Mouse (Mus musculus) intestine, embryonic 14.5 days (tissue): ENCODE data around the gene Ost4. TPM values are rescaled to one million over a fixed set of nuclear protein-coding genes. Genes with fewer than 3 reads are reported as not detected.

ENCODE experiments used
- ATAC-seq: fragments of 200-750 bp; cut with Nextera tagmentation; replicated peaks from 2 replicates; pipeline ENCODE4 v1.8.0; 2017; ENCODE audit warnings: low read depth, moderate number of reproducible peaks, moderate TSS enrichment, moderate library complexity; ENCODE audit not compliant: low FRiP score, low TSS enrichment
- DNase-seq: peaks from one replicate; pipeline ENCODE4 v3.0.0-alpha.2; 2018; ENCODE audit warnings: low spot score
- H3K27ac ChIP-seq: fragments of 300-500 bp; sonication (generic); 2 replicates; pipeline ENCODE4 v1.5.1; 2014; ENCODE audit warnings: low read depth, mild to moderate bottlenecking, control low read depth
- H3K27me3 ChIP-seq: fragments of 300-500 bp; sonication (generic); replicated peaks from 2 replicates; pipeline ENCODE4 v1.6.1; 2014; ENCODE audit warnings: low read length, control low read depth; ENCODE audit not compliant: control insufficient read depth, insufficient read depth
- H3K36me3 ChIP-seq: fragments of 300-500 bp; sonication (generic); 2 replicates; pipeline ENCODE4 v1.6.1; 2014; ENCODE audit warnings: low read length, control low read depth; ENCODE audit not compliant: control insufficient read depth, insufficient read depth
- H3K4me1 ChIP-seq: fragments of 300-500 bp; sonication (generic); replicated peaks from 2 replicates; pipeline ENCODE4 v1.6.1; 2014; ENCODE audit warnings: low read length, control low read depth, mixed read lengths; ENCODE audit not compliant: control insufficient read depth, insufficient read depth
- H3K4me2 ChIP-seq: fragments of 300-500 bp; sonication (generic); 2 replicates; pipeline ENCODE4 v1.6.1; 2014; ENCODE audit warnings: low read length
- H3K4me3 ChIP-seq: fragments of 300-500 bp; sonication (generic); 2 replicates; pipeline ENCODE4 v1.5.1; 2014; ENCODE audit warnings: low read depth, low read length, control low read depth, mixed read lengths
- H3K9ac ChIP-seq: fragments of 300-500 bp; sonication (generic); 2 replicates; pipeline ENCODE4 v1.6.1; 2014; ENCODE audit warnings: mild to moderate bottlenecking, low read length
- H3K9me3 ChIP-seq: fragments of 300-500 bp; sonication (generic); 2 replicates; pipeline ENCODE4 v1.6.1; 2016; ENCODE audit warnings: low read length, control low read depth; ENCODE audit not compliant: control insufficient read depth
- WGBS: fragments of 180-500 bp; shearing (Covaris S2); extraction: QIAGEN DNeasy Blood & Tissue Kit; methylation state at CpG from one replicate; pipeline ENCODE4 v1.1.7; 2014; 5-methylcytosine and 5-hydroxymethylcytosine counted together
- polyA plus RNA-seq: library from polyadenylated mRNA; unstranded; fragments of >200 nt; fragmentation: Nextera tagmentation; extraction: Ambion mirVana; gene quantifications from 2 replicates; pipeline ENCODE4 v1.2.1, GENCODE M21; 2014

Gene Ost4
- polyA plus RNA-seq, 1 experiment from 2014 or later: 490 TPM

GRCm38 (mm10) chr5:30908426-30909299 lies 1.1 kb upstream of the Ost4 start:
- H3K4me1 ChIP-seq: peaks cover 52% of the 10 kb centered on the region
- peak overlapping the region; percentile 93 for H3K4me3 ChIP-seq
- H3K27me3 ChIP-seq: no peaks in the 10 kb centered on the region
- DNase-seq (peak; percentile 81), ATAC-seq (peak; percentile 46)
- H3K4me2 ChIP-seq: peak overlapping the region; percentile 94
- peak overlapping the region; percentile 78 for H3K9ac ChIP-seq
- no peaks in the 10 kb centered on the region for H3K9me3 ChIP-seq
- peak overlapping the region; percentile 100 for H3K27ac ChIP-seq
- 24% methylated on average over 13 of the region's 13 CpGs for WGBS
- H3K36me3 ChIP-seq: peaks cover 27% of the 10 kb centered on the region

- DNase-seq (no peak), ATAC-seq (no peak)
- Histone ChIP-seq H3K27me3 (no peaks in the 10 kb centered on the region), H3K9me3 (no peaks in the 10 kb centered on the region), H3K27ac (no peak overlapping the region), H3K4me3 (no peak overlapping the region), H3K4me2 (no peak overlapping the region), H3K36me3 (peaks cover 82% of the 10 kb centered on the region), H3K9ac (no peak overlapping the region), H3K4me1 (peaks cover 19% of the 10 kb centered on the region)
- WGBS: 88% methylated on average over 5 of the region's 5 CpGs
These were observed 5.7 kb downstream of the Ost4 start for GRCm38 (mm10) chr5:30901860-30902259.

- peak overlapping the region; percentile 81; the same call in 1 of the 2 replicates for H3K9ac ChIP-seq
- peak overlapping the region; percentile 90 for H3K4me3 ChIP-seq
- no peaks in the 10 kb centered on the region for H3K9me3 ChIP-seq
- ATAC-seq (no peak), DNase-seq (no peak)
- WGBS: 76% methylated on average over 7 of the region's 7 CpGs
- H3K36me3 ChIP-seq: peaks cover 49% of the 10 kb centered on the region
- peak overlapping the region; percentile 91; the same call in 1 of the 2 replicates for H3K27ac ChIP-seq
- H3K4me2 ChIP-seq: peak overlapping the region; percentile 53
- H3K27me3 ChIP-seq: no peaks in the 10 kb centered on the region
- peaks cover 12% of the 10 kb centered on the region for H3K4me1 ChIP-seq
These were observed 17.2 kb downstream of the Ost4 start for GRCm38 (mm10) chr5:30890375-30890774.

GRCm38 (mm10) chr5:30889088-30889754 lies 18.4 kb downstream of the Ost4 start:
- no peaks in the 10 kb centered on the region for H3K27me3 ChIP-seq
- H3K36me3 ChIP-seq: peaks cover 37% of the 10 kb centered on the region
- 1% methylated on average over 30 of the region's 42 CpGs for WGBS
- H3K9ac ChIP-seq: peak overlapping the region; percentile 81
- H3K4me1 ChIP-seq: peaks cover 12% of the 10 kb centered on the region
- H3K9me3 ChIP-seq: no peaks in the 10 kb centered on the region
- H3K4me3 ChIP-seq: peak overlapping the region; percentile 90
- peak overlapping the region; percentile 53 for H3K4me2 ChIP-seq
- ATAC-seq (no peak; the same call in none of the 2 replicates), DNase-seq (no peak)
- peak overlapping the region; percentile 91 for H3K27ac ChIP-seq

GRCm38 (mm10) chr5:30888337-30889087 lies 19.1 kb downstream of the Ost4 start, which contains the start of gene Agbl5:
Gene Agbl5, plus strand, starts transcription at chr5:30888694.
- peak within 1 kb of the TSS; percentile 90 for H3K4me3 ChIP-seq
- H3K9ac ChIP-seq: peak within 1 kb of the TSS; percentile 81
- WGBS: under 1% methylated on average over 38 of the region's 42 CpGs
- peak within 1 kb of the TSS; percentile 91 for H3K27ac ChIP-seq
- no peaks in the 10 kb centered on the region for H3K9me3 ChIP-seq
- DNase-seq: peak; percentile 99
- no peaks in the 10 kb centered on the region for H3K27me3 ChIP-seq
- peak; percentile 94 for ATAC-seq
- peaks cover 12% of the 10 kb centered on the region for H3K4me1 ChIP-seq
- H3K36me3 ChIP-seq: peaks cover 30% of the 10 kb centered on the region
- H3K4me2 ChIP-seq: peak within 1 kb of the TSS; percentile 53

- Histone ChIP-seq H3K4me2 (peak overlapping the region; percentile 53), H3K27me3 (no peaks in the 10 kb centered on the region), H3K9me3 (no peaks in the 10 kb centered on the region), H3K9ac (peak overlapping the region; percentile 81), H3K4me3 (peak overlapping the region; percentile 90), H3K27ac (peak overlapping the region; percentile 91), H3K36me3 (peaks cover 24% of the 10 kb centered on the region), H3K4me1 (peaks cover 12% of the 10 kb centered on the region)
- DNase-seq (peak; percentile 100), ATAC-seq (peak; percentile 87)
- WGBS: under 1% methylated on average over 28 of the region's 28 CpGs
These were observed 19.7 kb downstream of the Ost4 start for GRCm38 (mm10) chr5:30887858-30888336.

GRCm38 (mm10) chr5:30887331-30887761 lies 20.2 kb downstream of the Ost4 start:
- Histone ChIP-seq H3K4me1 (peaks cover 12% of the 10 kb centered on the region), H3K9ac (peak overlapping the region; percentile 81), H3K9me3 (no peaks in the 10 kb centered on the region), H3K4me2 (peak overlapping the region; percentile 53), H3K27me3 (no peaks in the 10 kb centered on the region), H3K27ac (peak overlapping the region; percentile 91), H3K36me3 (peaks cover 18% of the 10 kb centered on the region), H3K4me3 (peak overlapping the region; percentile 90)
- no peak for DNase-seq
- peak; percentile 68 for ATAC-seq
- WGBS: under 1% methylated on average over 19 of the region's 19 CpGs

- peak overlapping the region; percentile 81 for H3K9ac ChIP-seq
- peaks cover 12% of the 10 kb centered on the region for H3K36me3 ChIP-seq
- peaks cover 12% of the 10 kb centered on the region for H3K4me1 ChIP-seq
- H3K27ac ChIP-seq: peak overlapping the region; percentile 91
- no peaks in the 10 kb centered on the region for H3K27me3 ChIP-seq
- ATAC-seq (no peak), DNase-seq (no peak)
- H3K4me3 ChIP-seq: peak overlapping the region; percentile 90
- H3K4me2 ChIP-seq: peak overlapping the region; percentile 53
- WGBS: 31% methylated on average over 5 of the region's 5 CpGs
- H3K9me3 ChIP-seq: no peaks in the 10 kb centered on the region
These were observed 20.9 kb downstream of the Ost4 start for GRCm38 (mm10) chr5:30886731-30887130.
